Mouse (Mus musculus) cerebellum, adult 2 months (tissue): ENCODE results near the gene Gm45521.

Experiments
- CTCF ChIP-seq: fragments of 200-500 bp; IDR thresholded peaks from 2 replicates; pipeline ENCODE4 v1.5.1; 2011; ENCODE audit warnings: low read depth, mild to moderate bottlenecking, control low read depth, low read length, moderate library complexity, borderline replicate concordance; ENCODE audit not compliant: insufficient read depth
- POLR2A ChIP-seq: fragments of 200-500 bp; IDR thresholded peaks from 2 replicates; pipeline ENCODE4 v1.6.1; 2011; ENCODE audit warnings: low read length, control low read depth, borderline replicate concordance; ENCODE audit not compliant: insufficient read depth

- TF ChIP-seq CTCF (peak; percentile 95), POLR2A (no peak)
These were observed 7.3 kb downstream of the Gm45521 start for GRCm38 (mm10) chr14:7964219-7964889.
